Comparison of ENCODE assay signal across 24 mouse cellular contexts in genomic region chr13:60864281-60864680, GRCm38 (mm10). TPM values are rescaled to one million over a fixed set of nuclear protein-coding genes. Genes with fewer than 3 reads are reported as not detected.
DNase-seq lines count a peak whose midpoint lies in the region; ATAC-seq lines count a peak whose summit lies in the region.
"Had no signal": no experiment of that assay in that cellular context is flagged by ENCODE, and none has a peak within 500 bp of the region (broad histone marks: within the 10 kb centered on the region; RNA-seq: fewer than 3 reads in every experiment).

TSS of gene 4930486L24Rik (minus strand) at chr13:60864475.

- no peaks in the 10 kb centered on the region for H3K27me3 ChIP-seq in hindbrain, embryonic 14.5 days (ENCODE audit: control insufficient read depth, insufficient read depth, low read length)
- H3K27me3 ChIP-seq: embryonic facial prominence, embryonic 13.5 days; embryonic facial prominence, embryonic 15.5 days; forebrain, embryonic 12.5 days had no signal

- no peak within 1 kb of the TSS for H3K27ac ChIP-seq in hindbrain, embryonic 14.5 days
- H3K27ac ChIP-seq: embryonic facial prominence, embryonic 13.5 days; embryonic facial prominence, embryonic 15.5 days; forebrain, embryonic 10.5 days; forebrain, embryonic 12.5 days had no signal

- H3K36me3 ChIP-seq in hindbrain, embryonic 14.5 days (replicated peaks; ENCODE audit: control insufficient read depth, insufficient read depth), result no peaks in the 10 kb centered on the region
- H3K36me3 ChIP-seq: embryonic facial prominence, embryonic 13.5 days; embryonic facial prominence, embryonic 15.5 days; forebrain, embryonic 10.5 days; forebrain, embryonic 12.5 days had no signal

- no peaks in the 10 kb centered on the region for H3K4me1 ChIP-seq in hindbrain, embryonic 14.5 days (replicated peaks; ENCODE audit: control insufficient read depth, insufficient read depth, low read length)
- H3K4me1 ChIP-seq: embryonic facial prominence, embryonic 13.5 days; embryonic facial prominence, embryonic 15.5 days; forebrain, embryonic 10.5 days; forebrain, embryonic 12.5 days had no signal

- no peak within 1 kb of the TSS for H3K9ac ChIP-seq in hindbrain, embryonic 14.5 days
- H3K9ac ChIP-seq: embryonic facial prominence, embryonic 13.5 days; embryonic facial prominence, embryonic 15.5 days; forebrain, embryonic 12.5 days had no signal

- no peak within 1 kb of the TSS for H3K4me3 ChIP-seq in hindbrain, embryonic 14.5 days (replicated peaks; ENCODE audit: low read length)
- H3K4me3 ChIP-seq: embryonic facial prominence, embryonic 13.5 days; embryonic facial prominence, embryonic 15.5 days; erythroblast, embryonic 14.5 days; forebrain, embryonic 10.5 days; forebrain, embryonic 12.5 days had no signal

- no peaks in the 10 kb centered on the region for H3K9me3 ChIP-seq in hindbrain, embryonic 14.5 days (ENCODE audit: control insufficient read depth, low read length)
- H3K9me3 ChIP-seq: embryonic facial prominence, embryonic 13.5 days; embryonic facial prominence, embryonic 15.5 days; forebrain, embryonic 10.5 days had no signal

- no peak within 1 kb of the TSS for H3K4me2 ChIP-seq in hindbrain, embryonic 14.5 days (replicated peaks)
- H3K4me2 ChIP-seq: embryonic facial prominence, embryonic 13.5 days; embryonic facial prominence, embryonic 15.5 days; forebrain, embryonic 12.5 days had no signal

- no peak for ATAC-seq in hindbrain, embryonic 14.5 days (ENCODE audit: low FRiP score)
- ATAC-seq: forebrain, embryonic 14.5 days; forebrain, embryonic 16.5 days had no signal

- 81% methylated on average over 1 of the region's 1 CpGs for WGBS in hindbrain, embryonic 14.5 days

- DNase-seq in 3T3-L1 (ENCODE audit: low read depth, low spot score), result peak; percentile 8
- DNase-seq in adrenal gland, adult 8-10 months, result peak; percentile 60
- DNase-seq in adrenal gland, postnatal 14 days, result peak; percentile 55
- DNase-seq in adrenal gland, postnatal 36 days, result peak; percentile 38 to 56
- DNase-seq in cerebellum, postnatal 4 days (ENCODE audit: low spot score in 2 of 2), result no peak
- no peak for DNase-seq in hindbrain, embryonic 14.5 days (ENCODE audit: low spot score)
- DNase-seq in natural killer cell, adult 2 months (ENCODE audit: low spot score in 2 of 2), result no peak
- DNase-seq in neural tube, embryonic 10.5 days (ENCODE audit: extremely low spot score, low spot score), result no peak
- DNase-seq: cerebellum, adult 11-12 months; cerebellum, adult 2 months; cerebellum, adult 9-10 months; cerebellum, postnatal 10 days; cerebellum, postnatal 25 days; embryo, embryonic 11 days had no signal

RNA-seq across cellular contexts. Expression of gene 4930486L24Rik, which starts in this region (rescaled TPM):
- total RNA-seq in adrenal gland, adult 8-10 months (2022), result 10 to 100 TPM in 2 of 4 experiments, 1 to 10 TPM in 1, not detected in 1; 1.1 to 33.6 (median 29.7) TPM
- 34.7 and 39.4 TPM in 2 replicates for total RNA-seq in adrenal gland, postnatal 14 days (2021)
- 100 to 1,000 TPM in 1 of 2 experiments, under 1 TPM in 1; 0.50 to 108 TPM for total RNA-seq in adrenal gland, postnatal 36 days (2021)
- 0.20 TPM in 1 of 2 replicates, not detected in the other for polyA plus RNA-seq in hindbrain, embryonic 14.5 days (2014; fragmentation: Nextera tagmentation; extraction: Ambion mirVana)
- total RNA-seq: common myeloid progenitor, adult 5-6 weeks; MEL had no signal
- polyA plus RNA-seq: embryonic facial prominence, embryonic 11.5 days; erythroblast, embryonic 14.5 days; forebrain, embryonic 10.5 days; forebrain, embryonic 12.5 days; forebrain, embryonic 16.5 days had no signal

Comparison
In these comparisons a context has a peak if more than half of its experiments do, and no peak if none do; other contexts are left out.
1. DNase-seq: peak in 3T3-L1 (single experiment), adrenal gland, adult 8-10 months (single experiment), adrenal gland, postnatal 14 days (single experiment) and adrenal gland, postnatal 36 days (2 of 2); none in cerebellum, postnatal 4 days (0 of 2), hindbrain, embryonic 14.5 days (single experiment), natural killer cell, adult 2 months (0 of 2) and neural tube, embryonic 10.5 days (single experiment).